Mouse (Mus musculus) cerebellum, adult 2 months (tissue): ENCODE measurements at regions not wholly inside any gene's neighbourhood (a gene's known extent, or its start where the extent isn't known, plus 50 kb on each side); places are given as distances from the start of the nearest gene placed in this dataset.

Experiments
- CTCF ChIP-seq: fragments of 200-500 bp; IDR thresholded peaks from 2 replicates; pipeline ENCODE4 v1.5.1; 2011; ENCODE audit warnings: low read depth, mild to moderate bottlenecking, control low read depth, low read length, moderate library complexity, borderline replicate concordance; ENCODE audit not compliant: insufficient read depth
- POLR2A ChIP-seq: fragments of 200-500 bp; IDR thresholded peaks from 2 replicates; pipeline ENCODE4 v1.6.1; 2011; ENCODE audit warnings: low read length, control low read depth, borderline replicate concordance; ENCODE audit not compliant: insufficient read depth

- TF ChIP-seq POLR2A (no peak), CTCF (no peak)
These were observed 72.8 kb upstream of the Tab2 start for GRCm38 (mm10) chr10:8028840-8029239.
